Mouse (Mus musculus): ENCODE measurements around the gene Swi5. TPM values are rescaled to one million over a fixed set of nuclear protein-coding genes. Genes with fewer than 3 reads are reported as not detected.
A peak's percentile ranks its signal among the peaks of the same experiment; 100 is the strongest.

Swi5 gene
- total RNA-seq, 1 experiment from 2014 or later, result 365 TPM

DNA sequence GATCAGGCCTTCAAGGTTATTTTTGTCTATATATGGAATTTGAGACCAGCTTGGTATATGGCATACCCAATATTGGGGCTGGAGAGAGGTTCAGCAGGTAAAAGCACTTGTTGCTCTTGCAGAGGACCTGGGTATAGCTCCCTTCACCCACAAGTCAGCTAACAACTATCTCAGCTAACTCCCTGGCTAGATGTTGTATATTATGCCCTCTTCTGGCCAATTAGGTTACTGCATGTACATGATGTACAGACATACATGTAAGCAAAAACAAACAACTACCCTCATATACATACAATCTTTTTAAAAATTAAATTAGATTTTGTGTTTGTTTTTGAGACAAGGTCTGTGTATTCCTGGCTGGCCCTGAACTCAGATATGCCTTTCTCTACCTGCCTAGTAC, 1.7 kb upstream of the Swi5 start:
- no peak for ATAC-seq (replicated peaks in 1 of 2; ENCODE audit: insufficient read depth in 1 of 2, low FRiP score in 2 of 2, low TSS enrichment in 1 of 2, low read depth in 1 of 2, poor library complexity in 2 of 2, severe bottlenecking in 2 of 2)

DNA sequence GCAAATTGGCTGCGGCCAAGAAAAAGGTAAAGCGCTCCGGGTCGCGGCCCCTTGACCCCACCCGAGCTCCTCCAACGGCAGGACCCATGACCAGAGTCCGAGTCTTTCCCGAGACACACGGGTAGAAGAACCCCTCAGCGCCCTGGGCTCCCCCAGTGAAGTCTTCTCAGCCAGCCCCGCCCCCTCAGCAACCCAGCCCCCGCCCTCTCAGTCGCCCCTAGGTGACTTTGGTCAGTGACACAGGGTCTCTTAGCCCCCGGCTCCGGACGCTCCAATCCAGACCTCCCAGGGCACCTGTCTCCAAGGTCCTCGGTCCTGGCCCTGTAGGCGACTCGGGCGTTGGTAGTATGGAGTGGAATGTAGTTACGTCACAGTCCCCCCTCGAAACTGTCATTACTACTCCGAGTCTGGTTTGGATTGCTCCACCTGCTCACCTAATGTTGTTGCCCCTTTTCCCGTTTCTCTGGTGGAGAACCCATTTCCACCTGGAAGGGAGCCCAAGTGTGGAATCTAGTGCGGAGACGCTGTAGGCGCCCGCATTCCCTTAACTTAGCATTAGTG, 576 bp upstream of the Swi5 start:
- ATAC-seq (replicated peaks in 1 of 2; ENCODE audit: insufficient read depth in 1 of 2, low FRiP score in 2 of 2, low TSS enrichment in 1 of 2, low read depth in 1 of 2, poor library complexity in 2 of 2, severe bottlenecking in 2 of 2), result no peak; a peak in 1 of 4 replicates

DNA sequence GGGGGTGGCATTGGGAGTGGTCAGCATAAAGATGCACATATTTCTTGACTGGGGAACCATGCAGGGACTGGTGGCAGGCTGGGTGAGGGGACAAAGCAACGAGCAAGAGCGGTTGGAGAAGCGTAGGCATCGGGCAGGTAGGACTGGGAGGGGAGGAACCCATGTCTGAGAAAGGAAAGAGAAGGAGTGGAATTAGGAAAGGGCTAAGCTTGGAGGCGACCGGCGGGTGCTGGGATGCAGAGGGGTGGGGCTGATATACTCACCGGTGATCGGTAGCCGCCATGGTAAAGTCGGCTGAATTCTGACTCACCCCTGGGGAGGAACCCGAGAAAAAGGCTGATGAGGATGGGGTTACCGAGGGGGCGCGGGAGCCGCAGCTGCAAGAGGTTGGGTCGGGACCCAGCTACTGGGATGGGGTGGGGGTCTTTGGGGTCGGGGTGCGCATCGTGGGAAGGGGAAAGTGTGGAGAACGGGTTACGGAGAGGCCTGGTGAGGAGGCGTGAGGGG, 488 bp downstream of the Swi5 start, which contains the start of gene Golga2:
Gene Golga2, plus strand, starts transcription at position 51 of the 507 bp plus-strand sequence.
- ATAC-seq (replicated peaks in 1 of 2; ENCODE audit: insufficient read depth in 1 of 2, low FRiP score in 2 of 2, low TSS enrichment in 1 of 2, low read depth in 1 of 2, poor library complexity in 2 of 2, severe bottlenecking in 2 of 2), result no peak

DNA sequence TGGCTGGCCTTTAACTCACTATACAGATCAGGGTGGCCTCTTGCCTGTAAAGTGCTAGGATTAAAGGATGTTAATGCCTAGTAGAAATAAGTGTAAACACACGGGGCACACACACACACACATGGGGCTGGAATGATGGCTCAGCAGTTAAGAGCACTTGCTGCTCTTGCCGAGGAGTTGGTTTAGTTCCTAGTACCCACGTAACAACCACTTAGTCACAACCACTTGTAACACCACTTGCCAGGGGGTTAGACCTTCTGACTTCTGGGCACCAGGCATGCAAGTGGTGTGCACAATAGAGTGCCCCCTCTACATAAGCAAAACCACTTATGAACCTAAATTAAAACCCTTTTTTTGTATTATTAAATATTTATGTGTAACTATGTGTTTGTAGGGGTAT, 3.9 kb downstream of the Swi5 start:
- no peak for ATAC-seq (replicated peaks in 1 of 2; ENCODE audit: insufficient read depth in 1 of 2, low FRiP score in 2 of 2, low TSS enrichment in 1 of 2, low read depth in 1 of 2, poor library complexity in 2 of 2, severe bottlenecking in 2 of 2)

DNA sequence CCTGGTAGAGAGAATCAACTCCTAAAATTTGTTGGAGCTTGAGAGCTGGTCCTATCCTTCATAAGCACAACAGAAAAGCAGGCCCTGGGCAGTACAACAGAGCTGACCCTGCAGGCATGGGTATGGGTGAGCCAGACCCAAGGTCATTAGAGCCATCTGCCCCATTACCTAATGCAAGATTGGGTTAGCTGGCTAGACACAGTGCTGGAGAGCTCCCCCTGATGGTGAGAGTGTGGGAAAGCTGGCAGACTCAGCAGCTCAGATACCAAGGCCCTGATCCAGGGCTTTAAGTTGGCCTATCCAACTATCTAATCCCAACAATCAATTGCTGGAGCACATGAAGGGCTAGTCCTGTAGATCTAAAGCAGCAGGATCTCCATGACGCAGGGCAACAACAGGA, 5.1 kb downstream of the Swi5 start:
- peak; percentile 74 to 82 for ATAC-seq (replicated peaks in 1 of 2; ENCODE audit: insufficient read depth in 1 of 2, low FRiP score in 2 of 2, low TSS enrichment in 1 of 2, low read depth in 1 of 2, poor library complexity in 2 of 2, severe bottlenecking in 2 of 2)

DNA sequence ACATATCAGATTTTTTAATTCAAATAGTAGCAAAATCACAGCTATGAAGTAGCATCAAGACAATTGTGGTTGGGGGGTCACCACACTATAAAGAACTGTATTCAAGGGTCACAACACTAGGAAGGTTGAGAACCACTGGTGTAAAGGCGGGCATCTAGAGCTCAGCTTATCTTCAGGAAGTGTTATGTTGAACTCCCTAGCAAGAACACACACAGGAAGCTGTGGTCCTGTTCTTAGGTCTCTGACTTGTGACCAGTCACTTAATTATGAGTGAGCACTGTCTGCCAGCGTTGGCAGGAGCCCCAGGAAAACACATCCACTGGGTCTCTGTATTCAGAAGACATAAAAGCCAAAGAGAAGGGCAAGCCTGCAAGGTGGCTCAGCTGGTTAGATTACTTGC, 5.6 kb downstream of the Swi5 start:
- ATAC-seq (replicated peaks in 1 of 2; ENCODE audit: insufficient read depth in 1 of 2, low FRiP score in 2 of 2, low TSS enrichment in 1 of 2, low read depth in 1 of 2, poor library complexity in 2 of 2, severe bottlenecking in 2 of 2), result peak; percentile 18 to 23; a peak in 1 of 4 replicates

DNA sequence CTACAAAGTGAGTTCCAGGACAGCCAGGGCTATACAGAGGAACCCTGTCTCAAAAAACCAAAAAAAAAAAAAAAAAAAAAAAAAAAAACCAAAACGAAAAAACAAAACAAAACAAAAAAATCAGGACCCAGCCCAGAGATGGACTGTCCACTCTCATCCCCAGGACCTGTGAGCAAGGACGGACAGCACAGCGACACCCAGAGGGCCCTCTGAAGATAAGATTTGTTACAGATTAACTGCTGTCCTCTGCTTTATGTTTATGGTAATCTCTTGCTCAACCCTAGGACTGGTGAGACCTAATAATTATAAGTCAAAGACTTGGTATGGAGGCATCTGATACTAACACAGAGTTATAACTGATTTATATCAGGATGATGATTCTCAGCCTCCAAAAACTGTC, 12.1 kb downstream of the Swi5 start:
- ATAC-seq (replicated peaks in 1 of 2; ENCODE audit: insufficient read depth in 1 of 2, low FRiP score in 2 of 2, low TSS enrichment in 1 of 2, low read depth in 1 of 2, poor library complexity in 2 of 2, severe bottlenecking in 2 of 2), result no peak

DNA sequence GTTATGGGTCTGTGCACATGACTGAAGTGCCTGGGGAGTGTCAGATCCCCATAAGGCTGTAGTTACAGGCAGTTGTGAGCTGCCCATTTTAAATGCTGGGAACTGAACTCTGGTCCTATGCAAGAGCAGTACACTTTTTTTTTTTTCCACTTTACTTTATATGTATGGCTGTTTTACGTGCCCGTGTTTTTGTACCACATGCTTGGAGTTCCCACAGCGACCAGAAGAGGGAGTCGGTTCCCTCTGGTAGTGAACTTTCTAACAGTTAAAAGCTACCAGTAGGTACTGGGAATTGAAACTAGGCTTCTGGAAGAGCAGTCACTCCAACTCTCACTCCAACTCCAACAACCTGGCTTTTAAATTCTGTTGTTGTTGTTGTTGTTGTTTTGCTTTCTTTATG, 27.2 kb downstream of the Swi5 start:
- ATAC-seq (replicated peaks in 1 of 2; ENCODE audit: insufficient read depth in 1 of 2, low FRiP score in 2 of 2, low TSS enrichment in 1 of 2, low read depth in 1 of 2, poor library complexity in 2 of 2, severe bottlenecking in 2 of 2), result peak in 1 of 2 experiments; percentile 38; a peak in 1 of 4 replicates

DNA sequence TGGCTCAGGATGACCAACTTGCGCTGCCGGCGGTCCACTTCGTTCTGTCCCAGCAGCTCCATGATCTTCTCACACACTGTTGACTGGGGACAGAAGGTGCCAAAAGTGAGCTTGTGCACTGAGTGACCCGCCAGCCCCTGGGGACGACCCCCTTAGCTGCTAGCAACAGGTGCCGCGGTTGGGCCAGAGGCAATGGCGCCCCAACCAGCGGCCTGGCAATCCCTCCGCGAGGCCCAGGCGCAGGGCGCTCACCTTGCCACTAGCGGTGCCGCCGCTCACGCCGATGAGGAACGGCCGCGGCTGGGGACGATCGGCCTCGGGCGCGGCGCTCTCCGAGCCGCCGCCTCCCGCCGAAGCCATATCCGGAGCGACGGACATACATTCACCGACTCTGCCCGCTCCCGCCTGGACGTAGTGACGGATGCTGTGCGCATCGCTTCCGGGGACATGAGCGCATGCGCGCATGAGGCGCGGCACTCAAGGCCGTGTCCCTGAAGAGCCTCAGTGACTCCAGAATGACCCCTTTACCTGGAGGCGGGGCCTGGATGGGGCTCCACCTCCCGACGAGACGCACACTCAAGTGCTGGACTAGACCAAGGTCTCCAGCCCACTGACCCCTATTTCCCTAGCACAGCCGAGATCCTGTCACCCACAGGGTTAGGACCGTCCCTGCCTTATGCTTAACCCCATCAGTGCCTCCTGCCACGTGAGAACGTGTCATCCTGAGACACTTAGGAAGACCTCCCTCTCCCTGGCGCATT, 28.0 kb downstream of the Swi5 start, which contains the start of gene Uck1:
Gene Uck1, minus strand, starts transcription at position 503 of the 761 bp plus-strand sequence.
- ATAC-seq (replicated peaks in 1 of 2; ENCODE audit: insufficient read depth in 1 of 2, low FRiP score in 2 of 2, low TSS enrichment in 1 of 2, low read depth in 1 of 2, poor library complexity in 2 of 2, severe bottlenecking in 2 of 2), result peak; percentile 84 to 89

DNA sequence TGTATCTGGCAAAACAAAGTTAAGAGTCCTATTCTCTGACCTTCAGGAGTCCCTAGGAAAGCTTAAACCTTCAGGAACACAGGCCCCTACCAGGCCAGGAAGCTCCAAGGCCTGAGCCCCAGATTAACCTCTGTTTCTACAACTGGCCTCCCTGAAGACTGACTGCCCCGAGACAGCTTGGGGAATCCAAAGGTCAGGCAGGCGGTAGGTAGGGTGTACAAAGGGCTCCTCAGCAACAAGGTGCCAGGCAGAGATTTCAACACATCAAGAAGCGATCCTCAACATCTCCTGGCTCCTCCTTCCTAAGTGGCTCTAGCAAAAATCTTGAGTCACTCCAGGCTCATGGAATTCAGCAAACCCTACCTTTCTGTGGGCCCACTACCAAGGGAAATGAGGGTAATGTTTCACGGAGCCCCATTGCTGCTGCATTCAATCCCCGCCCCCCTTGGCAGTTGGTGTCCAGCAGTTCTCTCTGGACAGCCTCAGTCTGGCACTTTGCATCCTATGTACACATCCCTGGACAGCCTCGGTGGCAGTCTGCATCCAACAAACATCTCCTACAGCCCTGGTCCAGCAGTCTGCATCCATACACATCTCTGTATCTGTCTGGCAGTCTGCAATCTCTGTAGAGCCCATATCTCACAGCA, 28.9 kb downstream of the Swi5 start:
- ATAC-seq (replicated peaks in 1 of 2; ENCODE audit: insufficient read depth in 1 of 2, low FRiP score in 2 of 2, low TSS enrichment in 1 of 2, low read depth in 1 of 2, poor library complexity in 2 of 2, severe bottlenecking in 2 of 2), result no peak

DNA sequence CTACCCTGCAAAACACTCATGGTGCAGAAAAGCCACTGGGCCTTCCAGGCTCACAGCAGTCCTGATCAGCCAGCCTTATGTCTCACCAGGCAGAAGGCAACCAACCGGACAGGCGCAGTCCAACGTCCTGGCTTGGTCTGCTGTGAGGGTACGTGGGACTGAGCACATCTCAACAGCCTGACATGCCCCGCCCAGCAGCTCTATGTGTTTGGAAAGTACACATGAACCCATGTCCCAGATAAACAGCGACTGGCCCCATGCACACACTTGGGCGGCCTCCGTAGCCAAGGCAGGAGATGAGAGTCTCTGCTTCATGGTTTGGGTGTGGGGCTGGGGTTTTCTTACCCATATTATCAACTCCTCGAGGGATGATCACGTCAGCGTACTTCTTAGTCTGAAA, 31.6 kb downstream of the Swi5 start:
- ATAC-seq (replicated peaks in 1 of 2; ENCODE audit: insufficient read depth in 1 of 2, low FRiP score in 2 of 2, low TSS enrichment in 1 of 2, low read depth in 1 of 2, poor library complexity in 2 of 2, severe bottlenecking in 2 of 2), result no peak

DNA sequence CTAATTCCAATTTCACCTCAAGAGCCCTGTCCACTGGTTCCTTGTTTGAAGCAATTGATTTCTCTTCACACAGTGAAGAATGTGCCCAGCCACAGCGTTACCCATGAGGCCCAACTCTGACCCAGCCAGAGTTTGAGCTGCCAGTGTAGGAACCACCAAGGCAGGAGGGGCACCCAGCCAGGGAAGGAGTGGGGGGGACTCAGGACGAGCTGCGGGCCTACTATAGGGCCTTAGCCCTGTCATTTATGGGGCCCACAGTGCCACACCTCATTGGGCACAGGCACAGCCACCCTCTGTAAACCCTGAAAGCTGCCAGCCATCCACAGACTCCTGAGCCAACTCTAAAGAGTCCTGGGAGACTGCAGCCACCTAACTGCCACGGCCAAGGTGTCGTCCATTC, 33.3 kb downstream of the Swi5 start:
- no peak for ATAC-seq (replicated peaks in 1 of 2; ENCODE audit: insufficient read depth in 1 of 2, low FRiP score in 2 of 2, low TSS enrichment in 1 of 2, low read depth in 1 of 2, poor library complexity in 2 of 2, severe bottlenecking in 2 of 2)

DNA sequence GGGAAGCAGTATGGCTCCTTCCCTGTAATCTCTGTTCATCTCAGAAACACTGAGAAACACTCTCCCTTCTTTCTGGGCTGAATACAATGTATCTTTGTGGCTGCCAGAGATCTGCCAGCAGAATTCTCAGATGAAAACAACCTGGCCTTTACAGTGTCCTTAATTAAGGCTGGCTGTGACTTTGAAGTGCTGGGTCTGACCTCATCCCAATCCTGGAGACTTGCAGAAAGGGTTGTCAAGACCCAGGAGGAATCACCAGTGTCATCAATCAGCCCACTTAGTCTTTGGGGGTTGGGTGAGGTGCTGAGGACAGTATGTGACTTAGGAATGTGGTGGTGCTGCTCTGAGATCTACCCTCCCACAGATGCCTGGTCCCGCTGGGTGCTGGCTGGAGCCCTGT, 34.5 kb downstream of the Swi5 start:
- no peak for ATAC-seq (replicated peaks in 1 of 2; ENCODE audit: insufficient read depth in 1 of 2, low FRiP score in 2 of 2, low TSS enrichment in 1 of 2, low read depth in 1 of 2, poor library complexity in 2 of 2, severe bottlenecking in 2 of 2)

DNA sequence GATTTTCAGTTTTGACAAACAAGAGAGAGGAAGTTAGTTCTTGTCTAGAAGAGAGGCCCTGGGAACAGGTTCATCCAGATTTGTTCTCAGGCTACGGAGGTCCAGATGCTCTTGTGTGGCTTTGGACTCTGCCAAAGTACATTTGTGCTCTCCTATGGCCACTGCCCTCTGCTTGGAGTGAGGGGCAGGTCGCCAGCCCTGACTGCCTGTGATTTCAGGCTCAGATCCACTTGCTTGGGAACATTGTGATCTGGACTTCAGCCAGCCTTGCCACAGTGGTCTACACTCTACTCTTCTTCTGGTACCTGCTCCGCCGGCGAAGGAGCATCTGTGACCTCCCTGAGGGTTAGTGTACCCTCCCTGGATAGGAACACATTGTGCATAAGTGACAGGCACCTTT, 35.2 kb downstream of the Swi5 start:
- no peak for ATAC-seq (replicated peaks in 1 of 2; ENCODE audit: insufficient read depth in 1 of 2, low FRiP score in 2 of 2, low TSS enrichment in 1 of 2, low read depth in 1 of 2, poor library complexity in 2 of 2, severe bottlenecking in 2 of 2)

DNA sequence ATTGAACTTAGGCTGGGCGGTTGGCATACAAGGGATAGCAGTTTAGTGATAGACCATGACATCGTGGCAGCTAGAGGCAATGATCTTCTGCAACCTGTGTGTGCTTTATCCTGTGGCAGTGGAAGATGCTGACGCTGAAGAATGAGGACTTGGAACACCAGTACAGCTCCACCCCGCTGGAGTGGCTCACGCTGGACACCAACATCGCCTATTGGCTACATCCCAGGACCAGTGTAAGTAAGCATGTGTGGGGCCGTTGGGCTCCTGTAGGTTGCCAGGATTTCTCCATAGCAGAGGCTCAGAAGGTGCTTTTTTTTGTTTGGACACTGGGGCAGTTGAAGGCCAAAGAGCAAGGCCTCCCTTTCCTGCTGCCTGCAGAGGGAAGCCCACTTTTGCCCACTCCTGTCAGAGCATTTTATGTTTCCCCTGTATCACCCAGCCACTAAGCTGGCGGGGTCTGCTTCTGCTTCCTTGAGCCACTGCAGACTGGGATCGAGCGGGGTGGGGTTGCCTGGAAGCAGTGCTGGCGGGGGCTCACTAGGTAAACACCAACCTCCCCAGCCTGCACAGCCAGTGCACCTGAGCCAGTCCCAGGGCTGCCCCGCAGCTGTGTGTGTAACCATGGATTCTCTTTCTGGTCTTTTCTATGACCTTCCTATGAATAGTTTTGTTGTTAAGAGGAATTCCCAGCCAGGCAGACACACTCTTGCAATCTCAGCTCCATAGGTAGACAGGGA, 35.9 kb downstream of the Swi5 start:
- ATAC-seq (replicated peaks in 1 of 2; ENCODE audit: insufficient read depth in 1 of 2, low FRiP score in 2 of 2, low TSS enrichment in 1 of 2, low read depth in 1 of 2, poor library complexity in 2 of 2, severe bottlenecking in 2 of 2), result no peak

DNA sequence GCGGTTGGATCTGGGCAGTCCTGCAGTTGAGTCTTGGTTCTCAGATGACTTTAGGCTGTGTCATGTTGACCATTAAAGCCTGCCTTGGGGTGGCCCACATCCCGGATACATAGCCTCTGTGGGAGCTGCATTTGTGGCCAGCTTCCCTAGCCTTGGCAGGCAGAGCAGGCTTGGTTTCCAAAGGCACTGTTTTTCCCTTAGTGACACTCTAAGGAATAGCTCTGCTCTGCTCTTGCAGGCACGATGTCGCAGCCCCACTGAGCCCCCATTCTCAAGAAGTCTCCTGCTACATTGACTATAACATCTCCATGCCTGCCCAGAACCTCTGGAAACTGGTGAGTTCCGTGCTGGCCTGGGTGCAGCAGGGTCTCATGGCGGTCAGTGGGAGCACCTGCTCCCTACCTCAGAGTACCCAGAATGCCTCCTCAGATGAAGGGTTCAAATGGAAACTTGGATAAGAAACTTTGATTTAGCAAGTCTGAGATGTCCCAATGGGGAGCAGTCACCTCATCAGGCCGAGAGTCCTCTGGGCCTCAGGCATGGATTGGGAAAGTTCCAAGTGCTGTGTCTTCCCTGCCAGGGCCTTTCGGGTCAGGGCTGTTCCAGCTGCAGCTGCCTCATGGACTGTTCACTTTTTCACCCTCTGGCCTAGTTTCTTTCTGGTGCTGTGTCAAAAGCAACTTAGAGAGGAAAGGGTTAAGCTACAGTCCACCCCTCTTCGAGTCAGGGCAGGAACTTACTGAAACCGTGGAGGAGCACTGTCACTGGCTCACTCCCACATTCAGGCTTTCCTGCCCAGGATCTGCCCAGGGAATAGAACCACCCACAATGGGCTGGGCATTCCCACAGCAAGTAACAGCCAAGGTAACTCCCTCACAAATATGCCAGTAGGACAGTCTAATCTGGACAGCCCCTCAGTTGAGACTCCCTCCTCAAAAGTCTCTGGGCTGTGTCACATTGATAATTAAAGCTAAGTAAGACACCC, 39.2 kb downstream of the Swi5 start:
- ATAC-seq (replicated peaks in 1 of 2; ENCODE audit: insufficient read depth in 1 of 2, low FRiP score in 2 of 2, low TSS enrichment in 1 of 2, low read depth in 1 of 2, poor library complexity in 2 of 2, severe bottlenecking in 2 of 2), result no peak

DNA sequence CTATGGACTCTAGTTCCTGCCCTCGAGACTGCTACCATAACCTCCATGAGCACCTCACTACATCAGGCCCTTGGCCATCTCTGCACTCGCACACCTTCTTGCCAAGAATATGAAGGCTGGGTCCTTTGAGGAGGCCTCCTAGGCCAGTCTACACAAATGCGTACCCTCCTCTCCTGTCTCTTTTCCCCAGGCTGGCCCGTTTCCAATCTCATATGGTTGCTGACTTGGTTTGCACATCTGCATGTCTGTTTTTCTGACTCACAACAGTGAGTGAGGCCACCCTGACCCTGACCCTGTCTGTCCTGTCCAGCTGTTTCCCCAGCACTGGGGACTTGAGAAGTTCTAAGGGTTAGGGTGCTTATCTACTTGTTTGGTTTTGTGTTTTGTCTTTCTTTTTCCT, 41.1 kb downstream of the Swi5 start:
- no peak for ATAC-seq (replicated peaks in 1 of 2; ENCODE audit: insufficient read depth in 1 of 2, low FRiP score in 2 of 2, low TSS enrichment in 1 of 2, low read depth in 1 of 2, poor library complexity in 2 of 2, severe bottlenecking in 2 of 2)

Measured in hematopoietic stem cell, adult 5-6 weeks (primary cell).